Mouse (Mus musculus) MEL (cell line): Measurements from ENCODE around the gene Arhgap18.

ENCODE experiments used
- BHLHE40 ChIP-seq: IDR thresholded peaks from 2 replicates; pipeline ENCODE4 v1.6.1; 2012; ENCODE audit warnings: low read depth, mild to moderate bottlenecking, inconsistent platforms, low read length, improper control_type of control experiment, borderline replicate concordance
- CHD2 ChIP-seq: IDR thresholded peaks from 2 replicates; pipeline ENCODE4 v1.6.1; 2011; ENCODE audit warnings: low read length, improper control_type of control experiment
- CTCF ChIP-seq, 3 experiments: IDR thresholded peaks in 2 of 3; conservative IDR thresholded peaks in 1 of 3; 2 replicates each; pipeline ENCODE4 v1.5.1; 2011 to 2012; ENCODE audit warnings: low read length in 3 of 3, low read depth in 2 of 3, mild to moderate bottlenecking in 2 of 3, improper control_type of control experiment in 1 of 3, inconsistent platforms in 1 of 3, mixed read lengths in 1 of 3, moderate library complexity in 1 of 3; ENCODE audit not compliant: control insufficient read depth in 1 of 3, insufficient read depth in 1 of 3, poor library complexity in 1 of 3, severe bottlenecking in 1 of 3
- EP300 ChIP-seq, 2 experiments: IDR thresholded peaks; 2 replicates each; pipeline ENCODE4 v1.6.1; 2011; ENCODE audit warnings: improper control_type of control experiment in 2 of 2, low read length in 2 of 2, low read depth in 1 of 2, mild to moderate bottlenecking in 1 of 2
- ETS1 ChIP-seq: IDR thresholded peaks from 2 replicates; pipeline ENCODE4 v1.6.1; 2012; ENCODE audit warnings: low read depth, mild to moderate bottlenecking, inconsistent platforms, low read length, improper control_type of control experiment, moderate library complexity
- GABPA ChIP-seq: IDR thresholded peaks from 2 replicates; pipeline ENCODE4 v1.6.1; 2012; ENCODE audit warnings: low read depth, mild to moderate bottlenecking, inconsistent platforms, low read length, improper control_type of control experiment, moderate library complexity
- POLR2A ChIP-seq, 2 experiments: IDR thresholded peaks; 2 replicates each; pipeline ENCODE4 v1.6.1; 2011 to 2012; ENCODE audit warnings: low read length in 2 of 2, mild to moderate bottlenecking in 2 of 2, control low read depth in 1 of 2, improper control_type of control experiment in 1 of 2, low read depth in 1 of 2, moderate library complexity in 1 of 2; ENCODE audit not compliant: control insufficient read depth in 1 of 2, insufficient read depth in 1 of 2, poor library complexity in 1 of 2
- POLR2AphosphoS2 ChIP-seq: IDR thresholded peaks from 2 replicates; pipeline ENCODE4 v1.6.1; 2011; ENCODE audit warnings: low read length, improper control_type of control experiment
- RCOR1 ChIP-seq: IDR thresholded peaks from 2 replicates; pipeline ENCODE4 v1.6.1; 2012; ENCODE audit warnings: low read depth, mild to moderate bottlenecking, inconsistent platforms, low read length, improper control_type of control experiment
- SMC3 ChIP-seq: IDR thresholded peaks from 2 replicates; pipeline ENCODE4 v1.6.1; 2011; ENCODE audit warnings: low read depth, low read length, improper control_type of control experiment
- TAL1 ChIP-seq: IDR thresholded peaks from 2 replicates; pipeline ENCODE4 v1.6.1; 2012; ENCODE audit warnings: mild to moderate bottlenecking, inconsistent platforms, low read length, moderate library complexity, mixed read lengths
- TCF12 ChIP-seq: IDR thresholded peaks from 2 replicates; pipeline ENCODE4 v1.6.1; 2014; ENCODE audit warnings: low read depth, mild to moderate bottlenecking, inconsistent platforms, low read length, improper control_type of control experiment, moderate library complexity
- ZKSCAN1 ChIP-seq: IDR thresholded peaks from 2 replicates; pipeline ENCODE4 v1.6.1; 2012; ENCODE audit warnings: low read depth, mild to moderate bottlenecking, inconsistent platforms, low read length, improper control_type of control experiment, moderate library complexity
- ZMIZ1 ChIP-seq: IDR thresholded peaks from 2 replicates; pipeline ENCODE4 v1.6.1; 2012; ENCODE audit warnings: low read depth, mild to moderate bottlenecking, inconsistent platforms, low read length, improper control_type of control experiment, moderate library complexity

DNA sequence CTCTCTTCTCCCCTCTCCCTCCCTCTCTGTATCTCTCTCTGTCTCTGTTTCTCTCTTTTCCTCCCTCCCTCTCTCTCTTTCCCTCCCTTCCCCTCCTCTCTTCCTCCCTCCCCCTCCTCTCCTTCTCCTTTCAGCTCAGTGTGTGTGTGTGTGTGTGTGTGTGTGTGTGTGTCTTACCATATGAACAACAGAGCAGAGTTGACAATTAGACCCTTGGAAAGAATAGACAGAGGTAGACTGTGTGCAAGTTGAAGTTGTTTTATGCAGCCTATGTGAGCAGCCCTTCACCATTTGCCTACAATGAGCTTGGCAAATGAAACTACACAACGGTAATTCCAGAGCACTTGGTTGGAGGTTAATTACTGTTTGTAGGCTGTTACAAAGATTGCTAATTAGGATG lies 159.6 kb downstream of the Arhgap18 start:
- TF ChIP-seq ETS1 (no peak), CTCF (IDR thresholded peaks at IDR 0.05 in 2 of 3, conservative IDR thresholded peaks at IDR 0.05 in 1 of 3; ENCODE audit: control insufficient read depth in 1 of 3, insufficient read depth in 1 of 3, low read depth in 2 of 3, low read length in 3 of 3, poor library complexity in 1 of 3, severe bottlenecking in 1 of 3) (no peak), RCOR1 (no peak), CHD2 (no peak), ZMIZ1 (no peak), ZKSCAN1 (no peak), BHLHE40 (no peak), POLR2A (IDR thresholded peaks at IDR 0.05; ENCODE audit: control insufficient read depth in 1 of 2, insufficient read depth in 1 of 2, low read depth in 1 of 2, low read length in 2 of 2, poor library complexity in 1 of 2) (no peak), TAL1 (no peak), SMC3 (no peak), POLR2AphosphoS2 (no peak), TCF12 (no peak), GABPA (no peak), EP300 (IDR thresholded peaks at IDR 0.05; ENCODE audit: low read depth in 1 of 2, low read length in 2 of 2) (no peak)
